Mouse (Mus musculus): Measurements from ENCODE around the gene Paqr8.
"Not testable (repeated sequence)": the region's sequence is repeated elsewhere in the genome, so short reads cannot be mapped to it uniquely, and the experiment has no call there.

The Paqr8 gene

DNA sequence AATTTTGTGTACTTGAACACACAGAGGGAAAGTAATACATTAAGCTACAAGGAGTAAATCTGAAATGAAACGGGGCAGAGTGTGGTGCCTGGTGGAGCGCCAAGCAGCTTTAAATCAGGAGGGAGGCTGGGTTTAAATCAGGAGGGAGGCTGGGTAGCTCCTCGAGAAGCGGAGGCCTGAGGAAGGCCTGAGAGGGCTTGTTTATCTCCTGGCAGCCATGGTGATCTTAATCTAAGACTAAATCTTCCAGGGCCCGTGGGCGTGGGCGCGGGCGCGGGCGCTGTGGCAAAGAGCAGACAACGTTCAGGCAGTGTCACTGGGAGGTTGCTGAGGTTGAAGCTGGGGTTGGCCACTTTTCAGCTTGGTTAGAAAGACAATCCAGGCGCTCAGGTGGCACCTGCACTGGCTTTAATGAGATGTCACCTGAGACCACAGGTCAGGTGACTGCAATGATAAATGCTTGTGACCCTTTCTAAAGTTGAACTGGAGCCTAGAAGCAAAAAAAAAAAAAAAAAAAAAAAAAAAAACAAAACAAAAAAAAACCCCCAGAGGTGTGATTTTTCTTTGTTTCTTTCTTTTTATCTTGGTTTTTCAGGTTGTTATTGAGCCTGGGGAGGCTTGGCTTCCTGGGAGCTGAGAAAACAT is 22.2 kb downstream of the Paqr8 start:
- DNase-seq = no peak

DNA sequence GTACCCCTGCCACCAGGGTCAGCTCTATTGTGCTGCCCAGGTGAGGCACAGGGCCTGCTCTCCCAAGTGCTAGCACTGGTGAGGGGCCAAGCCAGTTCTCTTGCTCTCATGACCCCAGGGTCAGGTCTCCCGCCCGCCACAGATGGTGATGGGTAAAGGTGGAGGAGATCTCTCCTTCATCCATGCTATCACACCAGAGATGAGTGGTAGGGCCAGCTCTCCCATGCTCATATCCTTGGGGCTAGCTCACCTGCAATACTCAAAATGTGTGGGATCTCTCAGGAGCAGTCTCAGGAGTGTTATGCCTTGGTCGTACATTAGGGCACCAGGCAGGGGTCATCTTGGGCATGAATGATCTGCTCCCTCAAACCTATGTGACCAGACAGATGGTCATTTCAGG is 24.4 kb downstream of the Paqr8 start:
- no peak for DNase-seq

DNA sequence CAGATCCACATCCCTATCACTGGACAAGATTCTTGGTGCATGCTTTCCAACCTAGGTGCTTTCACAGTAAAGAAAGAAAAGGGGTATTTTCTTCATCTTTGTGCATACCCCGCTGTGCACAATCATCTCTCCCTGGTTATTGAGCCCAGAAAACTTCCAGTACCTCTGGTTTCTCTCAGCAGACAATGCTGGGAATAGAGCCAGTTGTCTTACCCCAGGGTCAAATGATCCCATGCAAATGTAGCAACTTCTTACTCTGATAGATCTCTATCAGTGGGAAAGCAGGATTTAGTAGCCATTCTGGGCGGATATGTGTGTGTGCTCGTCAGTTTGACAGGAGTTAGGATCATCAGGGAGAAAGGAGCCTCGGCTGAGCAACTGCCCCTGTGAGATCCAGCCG is 25.2 kb downstream of the Paqr8 start:
- no peak for DNase-seq

DNA sequence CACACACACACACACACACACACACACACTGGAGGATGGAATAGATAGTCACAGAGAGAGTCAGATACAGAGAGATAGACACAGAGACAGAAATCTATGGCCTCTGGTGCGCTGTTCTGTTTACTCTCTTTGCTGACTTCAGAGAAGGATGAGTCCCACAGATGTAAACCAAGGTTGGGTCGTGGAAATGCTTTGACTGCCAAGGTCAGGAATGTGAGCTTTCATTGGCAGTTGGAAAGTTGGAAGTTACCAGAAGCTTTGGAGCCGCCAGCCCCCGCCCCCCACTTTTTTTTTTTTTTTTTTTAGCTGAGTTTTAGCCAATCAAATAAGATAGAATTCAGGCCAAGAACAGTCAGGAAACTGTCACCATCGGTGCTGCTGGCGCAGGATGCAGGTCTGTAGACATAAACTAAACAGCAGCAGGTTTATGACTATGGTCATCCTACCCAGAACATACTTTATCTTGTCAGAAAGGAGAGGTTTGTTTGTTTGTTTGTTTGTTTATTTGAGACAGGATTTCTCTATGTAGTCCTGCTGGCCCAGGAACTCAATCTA is 27.2 kb downstream of the Paqr8 start:
- DNase-seq = no peak

GRCm38 (mm10) chr1:20919728-20920127 is 29.3 kb downstream of the Paqr8 start:
- no peak for DNase-seq

- peak; percentile 18 to 39 for DNase-seq
Observed at GRCm38 (mm10) chr1:20921081-20921528, 30.7 kb downstream of the Paqr8 start.

DNA sequence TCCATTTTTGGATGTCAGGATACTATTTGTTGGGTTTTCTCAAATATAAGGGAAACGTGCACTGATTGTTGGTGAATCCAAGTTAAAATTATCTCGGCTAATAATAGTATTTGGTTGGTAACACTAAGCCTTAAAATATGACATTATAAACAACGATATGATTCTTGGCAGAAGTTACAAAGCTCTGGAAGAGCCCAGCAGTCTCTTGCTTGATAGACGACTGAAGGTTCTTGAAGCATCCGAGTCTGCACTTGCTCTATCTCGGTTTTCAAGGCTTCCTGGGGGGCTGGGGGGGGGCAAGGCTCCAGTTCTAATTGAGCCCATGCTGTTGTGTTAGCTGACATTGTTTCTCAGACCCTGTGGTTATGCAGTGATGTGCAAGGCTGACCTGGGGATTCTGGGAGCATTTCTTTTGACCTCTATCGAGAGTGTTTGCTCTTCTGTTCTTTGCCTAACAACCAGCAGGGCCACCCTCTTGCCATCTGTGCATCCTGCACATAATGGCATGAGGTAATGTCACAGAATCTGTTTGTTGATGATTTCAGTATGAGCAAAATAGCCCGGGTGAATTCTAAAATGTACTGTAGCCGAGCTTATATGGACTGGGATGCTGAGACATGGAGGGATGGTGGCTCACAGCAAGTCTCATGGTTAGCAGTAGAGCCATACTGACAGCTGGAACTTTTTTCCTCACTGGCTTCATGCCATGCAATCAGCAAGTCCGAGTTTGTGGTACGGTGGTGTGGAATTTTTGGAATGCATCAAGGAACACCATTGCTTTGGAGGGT is 32.4 kb downstream of the Paqr8 start:
- DNase-seq = peak in 1 of 2 experiments; percentile 23

DNA sequence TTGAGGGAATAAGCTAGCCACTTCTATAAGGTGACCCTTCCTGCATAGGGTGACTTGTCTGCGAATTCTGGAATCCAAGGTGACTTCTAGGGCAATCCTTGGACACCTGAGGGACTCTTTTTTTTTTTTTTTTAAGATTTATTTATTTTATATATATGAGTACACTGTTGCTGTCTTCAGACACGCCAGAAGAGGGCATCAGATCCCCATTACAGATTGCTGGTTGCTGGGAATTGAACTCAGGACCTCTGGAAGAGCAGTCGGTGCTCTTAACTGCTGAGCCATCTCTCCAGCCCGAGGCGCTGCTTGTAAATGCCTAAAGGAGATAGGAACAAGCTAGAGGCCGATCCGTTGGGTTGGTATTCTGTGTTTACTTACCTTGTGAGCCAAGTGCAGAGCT is 34.9 kb downstream of the Paqr8 start:
- not testable (repeated sequence) for DNase-seq

GRCm38 (mm10) chr1:20925926-20926325 is 35.5 kb downstream of the Paqr8 start:
- no peak for DNase-seq

DNA sequence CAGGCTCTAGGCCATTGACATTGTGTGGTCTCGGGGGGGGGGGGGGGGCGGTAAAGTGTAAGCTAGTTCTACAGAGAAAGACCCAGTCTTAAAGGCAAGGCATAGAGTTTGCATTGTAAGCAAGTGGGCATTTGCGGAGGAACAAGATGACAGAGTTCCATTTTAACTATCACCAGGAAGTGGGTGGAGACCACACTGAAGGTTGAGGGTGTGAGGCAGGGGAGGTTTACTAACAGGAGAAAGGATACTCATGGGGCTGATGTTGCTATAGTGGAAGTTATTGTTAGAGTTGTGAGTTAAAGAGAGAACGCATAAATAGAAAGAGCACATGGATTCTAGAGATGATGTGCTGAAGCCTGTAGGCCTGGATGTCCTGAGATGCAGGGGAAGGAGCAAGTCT is 36.0 kb downstream of the Paqr8 start:
- DNase-seq = no peak

DNA sequence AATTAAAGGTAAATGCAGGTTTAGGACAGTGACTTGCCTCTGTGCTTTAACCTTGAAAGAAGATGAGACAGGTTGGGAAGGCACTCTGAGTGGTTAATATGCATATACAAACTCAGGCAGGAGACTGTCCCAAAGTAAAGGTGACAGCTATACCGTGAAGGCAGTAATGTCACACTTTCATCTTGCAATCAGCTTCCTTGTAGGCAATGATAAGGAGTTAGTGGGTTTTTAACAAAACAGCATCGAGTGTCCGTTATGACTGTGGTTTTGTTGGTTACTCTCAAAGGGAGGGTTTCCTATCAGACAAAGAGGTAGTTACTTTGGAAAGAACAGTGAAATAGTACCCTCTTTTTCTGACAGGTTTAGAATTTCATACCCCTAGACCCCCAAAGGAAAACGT is 38.1 kb downstream of the Paqr8 start:
- DNase-seq = no peak

GRCm38 (mm10) chr1:20933457-20933856 is 43.1 kb downstream of the Paqr8 start:
- peak; percentile 52 to 68 for DNase-seq

DNA sequence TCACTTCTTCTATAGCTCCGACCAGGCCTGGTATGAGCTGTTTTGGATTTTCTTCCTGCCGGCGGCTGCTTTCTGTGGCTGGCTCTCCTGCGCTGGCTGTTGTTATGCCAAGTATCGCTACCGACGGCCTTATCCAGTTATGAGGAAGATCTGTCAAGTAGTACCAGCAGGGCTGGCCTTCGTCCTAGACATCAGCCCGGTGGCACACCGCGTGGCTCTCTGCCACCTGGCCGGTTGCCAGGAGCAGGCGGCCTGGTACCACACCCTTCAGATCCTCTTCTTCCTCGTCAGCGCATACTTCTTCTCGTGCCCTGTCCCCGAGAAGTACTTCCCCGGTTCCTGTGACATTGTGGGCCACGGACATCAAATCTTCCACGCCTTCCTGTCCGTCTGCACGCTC is 44.7 kb downstream of the Paqr8 start:
- no peak for DNase-seq

DNA sequence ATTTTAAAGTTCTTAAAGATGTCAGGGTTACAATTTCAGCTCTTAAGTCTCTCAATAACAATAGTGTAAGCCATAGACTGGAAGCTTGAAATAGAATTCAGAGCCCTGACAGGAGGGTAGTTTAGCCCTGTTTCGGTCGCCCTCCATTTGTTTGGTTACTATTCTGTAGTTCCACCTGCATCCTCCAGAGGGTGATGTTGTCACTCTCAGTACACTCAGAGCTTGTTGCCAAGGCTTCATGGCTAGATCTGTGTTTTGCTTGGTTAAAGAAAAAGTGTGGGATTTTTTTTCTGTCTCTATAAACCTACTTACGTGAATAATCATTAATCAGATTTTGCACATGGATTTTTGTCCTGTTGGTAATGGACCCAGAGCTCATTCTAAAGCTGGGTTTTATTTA is 48.6 kb downstream of the Paqr8 start:
- DNase-seq = peak in 1 of 2 experiments; percentile 58

GRCm38 (mm10) chr1:20940151-20940550 is 49.7 kb downstream of the Paqr8 start:
- DNase-seq = peak; percentile 81 to 85

DNA sequence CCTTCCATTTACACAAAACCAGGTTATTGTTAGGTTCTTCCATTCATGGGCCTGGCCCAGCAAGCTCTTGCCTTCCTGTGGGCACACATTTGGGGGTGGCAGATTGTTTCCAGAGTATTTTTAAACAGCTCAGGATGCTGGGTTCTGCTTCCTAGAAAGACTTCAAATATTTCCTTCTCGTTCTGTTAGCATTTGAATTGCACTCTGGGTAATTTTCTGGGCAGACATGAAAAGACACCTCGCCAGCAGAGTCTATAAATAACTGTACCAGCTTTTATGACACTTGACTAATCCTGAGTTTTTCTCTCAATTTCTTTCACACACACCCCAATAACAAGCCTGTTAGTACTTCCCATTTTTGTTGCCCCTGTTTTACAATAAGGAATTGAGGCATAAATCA is 50.9 kb downstream of the Paqr8 start:
- DNase-seq = no peak

DNA sequence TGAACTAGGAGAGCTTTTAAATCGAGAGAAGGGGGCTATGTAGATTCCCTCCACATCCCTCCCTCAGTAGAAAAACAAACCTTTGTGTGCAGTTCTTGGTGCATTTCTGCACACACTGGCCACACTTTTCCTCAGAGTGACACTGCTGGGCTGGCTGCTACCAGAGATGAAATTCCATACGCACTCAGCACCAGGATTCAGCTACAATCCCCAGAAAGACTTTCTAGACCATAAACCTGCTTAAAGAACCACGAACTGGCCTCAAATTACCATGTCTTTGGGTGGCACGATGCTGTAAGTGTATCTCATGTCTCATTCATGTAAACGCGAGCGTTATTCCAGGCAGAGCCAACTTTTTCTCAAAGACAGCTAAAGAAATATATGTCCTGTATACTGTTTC is 51.5 kb downstream of the Paqr8 start:
- DNase-seq = no peak

DNA sequence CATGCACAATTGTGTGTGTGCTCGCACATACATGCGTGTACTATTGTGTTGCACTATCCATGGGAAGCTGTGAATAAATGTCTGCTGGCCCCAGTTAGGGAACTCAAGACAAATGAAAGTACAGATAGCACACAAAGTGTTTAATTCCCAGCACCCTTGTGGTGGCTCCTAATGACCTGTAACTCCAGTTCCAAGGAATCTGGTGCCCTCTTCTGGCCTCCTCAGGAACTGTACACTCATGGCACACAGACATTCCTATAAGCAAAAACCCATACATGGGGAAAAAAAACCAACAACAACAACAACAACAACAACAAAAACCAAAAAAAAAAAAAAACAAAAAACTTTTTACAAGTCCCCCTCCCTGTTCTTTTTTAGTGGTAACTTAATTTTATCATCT is 52.6 kb downstream of the Paqr8 start:
- DNase-seq = no peak

DNA sequence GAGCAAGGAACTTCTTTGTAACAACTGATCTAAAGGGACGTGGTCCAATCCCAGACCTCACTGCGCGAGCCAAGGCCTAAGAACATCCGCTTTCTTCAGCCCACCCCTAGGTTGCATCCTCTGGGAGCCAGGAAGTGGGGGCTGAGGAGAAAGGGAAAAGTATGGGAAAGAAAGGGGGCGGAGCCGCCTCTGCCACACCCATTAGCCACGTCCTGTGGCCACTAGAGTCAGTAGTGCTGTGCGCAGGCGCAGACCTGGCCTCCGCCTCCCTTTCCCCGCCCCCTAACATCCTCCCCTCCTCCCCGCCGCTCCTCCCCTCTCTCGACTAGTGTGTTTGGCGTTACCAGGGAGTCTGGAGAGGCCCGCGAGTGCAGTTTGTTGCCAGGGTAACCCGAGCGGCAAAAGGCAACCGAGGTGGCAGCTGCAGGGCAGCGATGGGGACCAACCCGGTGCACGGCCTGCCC is 60.9 kb downstream of the Paqr8 start, which contains the start of gene Efhc1:
TSS of gene Efhc1 (plus strand) at position 327 of the 464 bp plus-strand sequence.
- peak; percentile 94 to 96 for DNase-seq

DNA sequence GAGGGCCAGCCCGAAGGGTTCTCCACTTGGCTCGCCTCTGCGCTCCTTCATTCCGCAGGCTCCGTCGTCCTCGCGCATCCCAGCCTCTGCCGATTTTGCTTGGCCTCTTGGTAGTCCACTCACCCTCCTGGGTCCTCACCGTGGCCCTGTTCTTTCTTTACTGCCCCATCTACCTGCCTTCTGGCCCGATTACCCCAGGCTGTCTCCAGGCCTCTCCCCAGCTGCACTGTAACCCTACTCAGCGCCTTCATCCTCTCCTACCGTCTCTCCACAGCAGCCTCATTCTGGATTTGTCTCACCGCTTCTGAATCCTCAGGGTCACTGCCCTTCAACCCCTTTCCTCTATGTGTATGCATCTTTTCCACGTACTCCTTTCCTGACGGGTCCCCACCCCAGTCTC is 61.4 kb downstream of the Paqr8 start:
- no peak for DNase-seq

DNA sequence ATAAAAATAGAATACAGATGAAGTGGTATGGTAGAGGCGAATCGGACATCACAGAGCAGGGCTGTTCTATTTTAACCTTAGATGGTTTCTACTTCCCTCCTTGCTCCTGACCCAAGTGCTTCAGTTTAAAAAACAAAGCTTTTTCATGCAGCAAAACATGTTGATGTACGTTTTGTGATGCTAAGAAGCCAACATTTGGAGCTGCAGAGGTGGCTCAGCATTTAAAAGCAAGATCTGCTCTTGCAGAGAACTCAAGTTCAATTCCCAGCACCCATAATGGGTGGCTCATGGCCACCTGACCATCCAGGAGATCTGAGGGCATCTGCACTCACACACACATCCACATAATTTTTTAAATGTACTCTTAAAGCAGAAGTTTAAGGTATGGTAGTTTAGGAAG is 64.5 kb downstream of the Paqr8 start:
- no peak for DNase-seq

DNA sequence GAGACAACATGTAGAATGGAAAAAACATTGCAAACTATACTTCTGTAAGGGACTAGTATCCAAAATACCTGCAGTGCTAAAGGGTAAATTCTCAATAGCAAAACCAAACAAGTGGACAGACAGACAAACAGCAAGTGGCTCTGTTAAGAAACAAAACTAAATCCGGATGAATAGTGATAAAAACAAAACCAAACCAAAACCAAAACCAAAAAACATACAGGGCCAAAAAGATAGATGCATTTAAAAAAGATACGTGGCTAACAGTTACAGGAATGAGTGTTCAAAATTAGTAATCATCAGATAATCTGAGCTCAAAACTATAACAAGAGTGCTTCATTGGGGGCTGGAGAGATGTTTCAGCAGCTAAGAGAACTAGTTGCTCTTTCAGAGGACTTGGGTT is 79.2 kb downstream of the Paqr8 start:
- no peak for DNase-seq

DNA sequence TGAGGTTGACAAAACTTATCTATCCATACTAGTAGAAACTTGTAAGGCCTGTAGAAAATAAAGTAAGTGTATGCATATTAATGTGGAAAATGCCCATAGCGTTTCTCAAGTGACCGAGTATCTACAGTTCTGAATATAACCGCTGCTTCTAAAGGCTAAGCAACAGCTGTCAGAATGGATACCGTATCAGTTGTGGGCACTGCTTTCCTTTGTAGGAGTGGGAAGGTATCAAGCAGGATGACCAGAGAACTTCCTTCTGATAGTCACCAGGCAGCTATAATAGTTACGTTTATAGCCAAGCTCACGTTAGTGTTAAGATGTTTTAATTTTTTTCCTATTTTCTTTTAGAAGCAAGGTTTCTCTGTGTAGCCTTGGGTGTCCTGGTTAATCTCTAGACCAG is 83.0 kb downstream of the Paqr8 start:
- DNase-seq = no peak

All from lung, adult 18-20 months (tissue).